Mouse (Mus musculus) liver, embryonic 14.5 days (tissue): Measurements from ENCODE around the gene Pramel6.

Experiments
- CTCF ChIP-seq: IDR thresholded peaks from 2 replicates; pipeline ENCODE4 v1.5.1; 2016; ENCODE audit warnings: antibody characterized with exemption, low read depth, control low read depth
- EP300 ChIP-seq: IDR thresholded peaks from 2 replicates; pipeline ENCODE4 v1.6.1; 2016; ENCODE audit warnings: antibody characterized with exemption, low read depth

GRCm38 (mm10) chr2:87534826-87535225 lies 28.5 kb downstream of the Pramel6 start:
- no peak for TF ChIP-seq EP300
- TF ChIP-seq CTCF: no peak
